Mouse (Mus musculus) lung, embryonic 14.5 days (tissue): ENCODE results near the gene P2rx5. TPM values are rescaled to one million over a fixed set of nuclear protein-coding genes. Genes with fewer than 3 reads are reported as not detected.

ENCODE experiments used
- ATAC-seq: fragments of 200-750 bp; cut with Nextera tagmentation; 2 replicates; pipeline ENCODE4 v1.8.0; 2017; ENCODE audit warnings: mild to moderate bottlenecking, moderate TSS enrichment, moderate library complexity; ENCODE audit not compliant: insufficient read depth
- DNase-seq: peaks from one replicate; pipeline ENCODE4 v3.0.0-alpha.2; 2015
- H3K27ac ChIP-seq: fragments of 300-500 bp; sonication (generic); 2 replicates; pipeline ENCODE4 v1.5.1; 2014; ENCODE audit warnings: low read depth, mild to moderate bottlenecking, moderate library complexity
- H3K27me3 ChIP-seq: fragments of 300-500 bp; sonication (generic); 2 replicates; pipeline ENCODE4 v1.6.1; 2014; ENCODE audit warnings: low read length, control low read depth; ENCODE audit not compliant: insufficient read depth
- H3K36me3 ChIP-seq: fragments of 300-500 bp; sonication (generic); 2 replicates; pipeline ENCODE4 v1.6.1; 2014; ENCODE audit warnings: control low read depth; ENCODE audit not compliant: insufficient read depth
- H3K4me1 ChIP-seq: fragments of 300-500 bp; sonication (generic); 2 replicates; pipeline ENCODE4 v1.6.1; 2014; ENCODE audit warnings: antibody characterized with exemption, control low read depth; ENCODE audit not compliant: insufficient read depth
- H3K4me2 ChIP-seq: fragments of 300-500 bp; sonication (generic); 2 replicates; pipeline ENCODE4 v1.6.1; 2014; ENCODE audit warnings: mild to moderate bottlenecking
- H3K4me3 ChIP-seq: fragments of 300-500 bp; sonication (generic); 2 replicates; pipeline ENCODE4 v1.5.1; 2014; ENCODE audit warnings: low read depth, low read length
- H3K9ac ChIP-seq: fragments of 300-500 bp; sonication (generic); 2 replicates; pipeline ENCODE4 v1.6.1; 2014
- H3K9me3 ChIP-seq: fragments of 300-500 bp; sonication (generic); 2 replicates; pipeline ENCODE4 v1.6.1; 2016; ENCODE audit warnings: low read depth, low read length, control low read depth
- CTCF ChIP-seq: IDR thresholded peaks from 2 replicates; pipeline ENCODE4 v1.5.1; 2016; ENCODE audit warnings: antibody characterized with exemption, low read depth
- WGBS: fragments of 180-500 bp; shearing (Covaris S2); extraction: QIAGEN DNeasy Blood & Tissue Kit; methylation state at CpG from one replicate; pipeline ENCODE4 v1.1.7; 2014; 5-methylcytosine and 5-hydroxymethylcytosine counted together
- polyA plus RNA-seq: library from polyadenylated mRNA; unstranded; fragments of >200 nt; fragmentation: Nextera tagmentation; extraction: Ambion mirVana; gene quantifications from 2 replicates; pipeline ENCODE4 v1.2.1, GENCODE M21; 2014

The P2rx5 gene
- polyA plus RNA-seq, 1 experiment from 2014 or later: 0.21 TPM

GRCm38 (mm10) chr11:73155071-73155470, 5.2 kb upstream of the P2rx5 start:
- Histone ChIP-seq H3K4me2 (no peak overlapping the region), H3K27me3 (peaks cover 15% of the 10 kb centered on the region), H3K36me3 (no peaks in the 10 kb centered on the region)

GRCm38 (mm10) chr11:73160811-73161200, 585 bp downstream of the P2rx5 start:
- H3K27ac ChIP-seq: no peak overlapping the region
- ATAC-seq: peak; percentile 47; the same call in 1 of the 2 replicates
- WGBS: 30% methylated on average over 6 of the region's 6 CpGs
- peak overlapping the region; percentile 39; the same call in 1 of the 2 replicates for H3K9ac ChIP-seq
- H3K4me3 ChIP-seq: peak overlapping the region; percentile 38
- H3K36me3 ChIP-seq: no peaks in the 10 kb centered on the region
- H3K4me2 ChIP-seq: peak overlapping the region; percentile 81
- DNase-seq: no peak
- peaks cover 6% of the 10 kb centered on the region for H3K4me1 ChIP-seq
- no peaks in the 10 kb centered on the region for H3K9me3 ChIP-seq
- TF ChIP-seq CTCF: no peak
- H3K27me3 ChIP-seq: peaks cover 24% of the 10 kb centered on the region

More at GRCm38 (mm10) chr11:73155071-73155470, 5.2 kb upstream of the P2rx5 start:
- Histone ChIP-seq H3K27ac (no peak overlapping the region), H3K4me3 (no peak overlapping the region), H3K4me1 (no peaks in the 10 kb centered on the region), H3K9me3 (no peaks in the 10 kb centered on the region), H3K9ac (no peak overlapping the region)
- WGBS: 68% methylated on average over 6 of the region's 6 CpGs
- no peak for TF ChIP-seq CTCF
- DNase-seq: no peak
- no peak for ATAC-seq

- no peak overlapping the region for H3K27ac ChIP-seq
- no peak overlapping the region for H3K4me2 ChIP-seq
- peaks cover 6% of the 10 kb centered on the region for H3K4me1 ChIP-seq
- H3K9ac ChIP-seq: no peak overlapping the region
- DNase-seq (no peak), ATAC-seq (no peak)
- H3K27me3 ChIP-seq: peaks cover 24% of the 10 kb centered on the region
- no peaks in the 10 kb centered on the region for H3K9me3 ChIP-seq
- H3K36me3 ChIP-seq: no peaks in the 10 kb centered on the region
- no peak for TF ChIP-seq CTCF
- 84% methylated on average over 4 of the region's 4 CpGs for WGBS
- H3K4me3 ChIP-seq: no peak overlapping the region
Measured at GRCm38 (mm10) chr11:73161616-73162015, 1.4 kb downstream of the P2rx5 start.

GRCm38 (mm10) chr11:73162284-73162683, 2.1 kb downstream of the P2rx5 start:
- H3K27ac ChIP-seq: no peak overlapping the region
- H3K27me3 ChIP-seq: peaks cover 24% of the 10 kb centered on the region
- WGBS: 47% methylated on average over 5 of the region's 5 CpGs
- no peak overlapping the region for H3K4me2 ChIP-seq
- DNase-seq: no peak
- H3K4me3 ChIP-seq: no peak overlapping the region
- no peak for ATAC-seq
- H3K36me3 ChIP-seq: no peaks in the 10 kb centered on the region
- H3K4me1 ChIP-seq: peaks cover 6% of the 10 kb centered on the region
- no peaks in the 10 kb centered on the region for H3K9me3 ChIP-seq
- no peak for TF ChIP-seq CTCF
- no peak overlapping the region for H3K9ac ChIP-seq

GRCm38 (mm10) chr11:73168071-73168470, 7.8 kb downstream of the P2rx5 start:
- H3K4me2 ChIP-seq: no peak overlapping the region
- H3K36me3 ChIP-seq: peaks cover 15% of the 10 kb centered on the region
- no peak for DNase-seq
- WGBS: 78% methylated on average over 8 of the region's 8 CpGs
- no peak overlapping the region for H3K4me3 ChIP-seq
- no peak for TF ChIP-seq CTCF
- no peaks in the 10 kb centered on the region for H3K27me3 ChIP-seq
- H3K27ac ChIP-seq: no peak overlapping the region
- no peaks in the 10 kb centered on the region for H3K9me3 ChIP-seq
- no peak overlapping the region for H3K9ac ChIP-seq
- peaks cover 13% of the 10 kb centered on the region; the same call in 1 of the 2 replicates for H3K4me1 ChIP-seq
- no peak for ATAC-seq

- H3K27me3 ChIP-seq: no peaks in the 10 kb centered on the region
- WGBS: 72% methylated on average over 6 of the region's 6 CpGs
- H3K4me2 ChIP-seq: no peak overlapping the region
- no peak overlapping the region for H3K9ac ChIP-seq
- H3K36me3 ChIP-seq: peaks cover 19% of the 10 kb centered on the region
- no peak overlapping the region for H3K27ac ChIP-seq
- H3K4me3 ChIP-seq: no peak overlapping the region
- DNase-seq: no peak
- no peaks in the 10 kb centered on the region for H3K9me3 ChIP-seq
- peaks cover 13% of the 10 kb centered on the region; the same call in 1 of the 2 replicates for H3K4me1 ChIP-seq
- no peak for ATAC-seq
- TF ChIP-seq CTCF: no peak
Measured at GRCm38 (mm10) chr11:73168576-73168975, 8.4 kb downstream of the P2rx5 start.

- Histone ChIP-seq H3K27me3 (no peaks in the 10 kb centered on the region), H3K4me3 (no peak overlapping the region), H3K9me3 (no peaks in the 10 kb centered on the region), H3K27ac (no peak overlapping the region), H3K36me3 (peaks cover 24% of the 10 kb centered on the region), H3K4me1 (peaks cover 13% of the 10 kb centered on the region; the same call in 1 of the 2 replicates), H3K4me2 (no peak overlapping the region), H3K9ac (no peak overlapping the region)
- peak; percentile 26; the same call in 1 of the 2 replicates for ATAC-seq
- peak; percentile 81 for DNase-seq
- peak; percentile 80 for TF ChIP-seq CTCF
- 40% methylated on average over 4 of the region's 4 CpGs for WGBS
Measured at GRCm38 (mm10) chr11:73169231-73169630, 9.0 kb downstream of the P2rx5 start.
